Mouse (Mus musculus) CD4-positive naive resting alpha-beta T cell, adult 76 days (primary cell): ENCODE measurements around the gene Srek1. TPM values are rescaled to one million over a fixed set of nuclear protein-coding genes. Genes with fewer than 3 reads are reported as not detected.

Source experiments
- total RNA-seq: library from RNA; stranded (reverse); gene quantifications from one replicate; pipeline ENCODE4 v1.2.4, GENCODE M21; 2023

Srek1 gene
- total RNA-seq, result 131 TPM

DNA sequence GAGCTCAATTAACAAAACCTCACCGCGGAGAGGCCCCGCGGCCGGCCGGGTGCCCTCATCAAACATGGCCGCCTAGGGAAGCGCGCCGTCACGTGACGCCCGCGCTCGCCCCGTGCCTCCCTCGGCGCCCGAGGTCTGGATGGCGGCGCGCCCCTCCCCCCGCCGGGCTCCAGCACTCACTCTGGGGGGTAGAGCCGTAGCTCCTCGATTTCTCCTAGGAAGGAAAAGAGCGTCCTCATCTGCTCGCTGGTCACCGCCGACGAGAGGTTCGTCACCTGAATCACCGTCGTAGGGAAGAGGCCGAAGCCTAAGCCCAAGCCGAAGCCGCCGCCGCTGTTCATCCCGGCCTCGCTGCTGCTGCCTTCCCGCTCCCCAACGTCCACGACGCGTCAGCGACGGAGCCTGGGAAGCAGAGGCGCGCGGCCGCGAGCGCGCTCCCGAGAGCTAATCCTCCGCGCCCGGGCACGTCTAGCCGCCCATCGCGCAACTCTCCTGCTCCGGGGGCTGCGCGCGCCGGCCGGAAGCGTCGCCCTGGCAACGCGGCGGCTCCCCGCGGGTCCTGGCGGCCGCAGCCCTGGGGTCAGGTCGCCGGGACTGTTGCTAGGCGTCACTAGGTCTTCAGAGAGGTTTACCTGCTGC lies at the start of gene Srek1:
Gene Srek1, minus strand, starts transcription at position 490 of the 639 bp plus-strand sequence.

Other genes starting within 250 kb of the Srek1 start
- gene Erbin, start 145.9 kb upstream of the Srek1 start, total RNA-seq, result 142 TPM